Comparison of ENCODE assay signal across 8 mouse cellular contexts in genomic region chr17:34626773-34627092, GRCm38 (mm10). TPM values are rescaled to one million over a fixed set of nuclear protein-coding genes. Genes with fewer than 3 reads are reported as not detected.
DNase-seq lines count a peak whose midpoint lies in the region; ATAC-seq and TF ChIP-seq lines count a peak whose summit lies in the region.

No protein-coding gene starts in this region.

- peaks cover 29% of the 10 kb centered on the region for H3K36me3 ChIP-seq in heart, embryonic 15.5 days
- peaks cover 32% of the 10 kb centered on the region for H3K36me3 ChIP-seq in limb, embryonic 13.5 days
- peaks cover 7% of the 10 kb centered on the region for H3K36me3 ChIP-seq in midbrain, postnatal 0 days (ENCODE audit: insufficient read depth, low read length)

- no peak for TF ChIP-seq POLR2A in brain, embryonic 14.5 days (IDR thresholded peaks at IDR 0.05; ENCODE audit: borderline replicate concordance, extremely low read depth, insufficient read depth, insufficient read length, poor library complexity, severe bottlenecking)

- H3K27me3 ChIP-seq in heart, embryonic 15.5 days: peaks cover 29% of the 10 kb centered on the region
- H3K27me3 ChIP-seq in limb, embryonic 13.5 days: peaks cover 33% of the 10 kb centered on the region
- H3K27me3 ChIP-seq in midbrain, postnatal 0 days (ENCODE audit: insufficient read depth, low read length): no peaks in the 10 kb centered on the region

- WGBS in heart, embryonic 15.5 days: 0% methylated on average over 18 of the region's 18 CpGs
- WGBS in limb, embryonic 13.5 days: under 1% methylated on average over 18 of the region's 18 CpGs
- WGBS in midbrain, postnatal 0 days: 1% methylated on average over 18 of the region's 18 CpGs

- H3K9me3 ChIP-seq in heart, embryonic 15.5 days (replicated peaks): no peaks in the 10 kb centered on the region
- H3K9me3 ChIP-seq in limb, embryonic 13.5 days: no peaks in the 10 kb centered on the region
- no peaks in the 10 kb centered on the region for H3K9me3 ChIP-seq in midbrain, postnatal 0 days (ENCODE audit: low read length)

- peak overlapping the region; percentile 85 for H3K4me3 ChIP-seq in heart, embryonic 15.5 days
- H3K4me3 ChIP-seq in limb, embryonic 13.5 days: peak overlapping the region; percentile 79
- peak overlapping the region; percentile 74 for H3K4me3 ChIP-seq in midbrain, postnatal 0 days (ENCODE audit: low read depth, low read length)

- ATAC-seq in heart, embryonic 15.5 days (replicated peaks; ENCODE audit: insufficient number of reproducible peaks, insufficient read depth, low FRiP score, low read depth): peak; percentile 36; the same call in 1 of the 2 replicates
- no peak for ATAC-seq in limb, embryonic 13.5 days (ENCODE audit: low FRiP score, low read depth)
- peak; percentile 47; the same call in 1 of the 2 replicates for ATAC-seq in midbrain, postnatal 0 days (ENCODE audit: low FRiP score)

- H3K9ac ChIP-seq in heart, embryonic 15.5 days: peak overlapping the region; percentile 80
- H3K9ac ChIP-seq in limb, embryonic 13.5 days: peak overlapping the region; percentile 77
- peak overlapping the region; percentile 58 for H3K9ac ChIP-seq in midbrain, postnatal 0 days (replicated peaks; ENCODE audit: low read length, poor library complexity, severe bottlenecking)

- DNase-seq in layer of hippocampus, adult 9-11 months: peak; percentile 56
- no peak for DNase-seq in layer of hippocampus, adult 9-10 months (ENCODE audit: low spot score)
- DNase-seq in brain, embryonic 14.5 days (ENCODE audit: low read depth): peak; percentile 80
- DNase-seq in midbrain, postnatal 0 days (ENCODE audit: low spot score): peak; percentile 82
- DNase-seq in yolk sac, embryonic 10.5 days (ENCODE audit: low spot score): peak; percentile 65
- no peak for DNase-seq in left cerebral cortex, adult 8-10 months (ENCODE audit: low spot score in 2 of 2)

- peak overlapping the region; percentile 94 for H3K27ac ChIP-seq in heart, embryonic 15.5 days
- peak overlapping the region; percentile 85 for H3K27ac ChIP-seq in limb, embryonic 13.5 days
- peak overlapping the region; percentile 92 for H3K27ac ChIP-seq in midbrain, postnatal 0 days (ENCODE audit: low read depth, low read length)

- peaks cover 45% of the 10 kb centered on the region for H3K4me1 ChIP-seq in heart, embryonic 15.5 days (replicated peaks)
- H3K4me1 ChIP-seq in limb, embryonic 13.5 days: peaks cover 46% of the 10 kb centered on the region
- H3K4me1 ChIP-seq in midbrain, postnatal 0 days (ENCODE audit: insufficient read depth, low read length): peaks cover 19% of the 10 kb centered on the region

- H3K4me2 ChIP-seq in heart, embryonic 15.5 days: peak overlapping the region; percentile 97
- peak overlapping the region; percentile 94 for H3K4me2 ChIP-seq in limb, embryonic 13.5 days (replicated peaks)
- peak overlapping the region; percentile 89 for H3K4me2 ChIP-seq in midbrain, postnatal 0 days (ENCODE audit: low read depth, low read length, poor library complexity, severe bottlenecking)

- peak; percentile 59; the same call in 1 of the 2 replicates for TF ChIP-seq CTCF in brain, embryonic 14.5 days (IDR thresholded peaks at IDR 0.05; ENCODE audit: borderline replicate concordance, extremely low read depth, insufficient read depth, insufficient read length)
- TF ChIP-seq CTCF in midbrain, postnatal 0 days (IDR thresholded peaks at IDR 0.05): peak; percentile 77

RNA-seq across cellular contexts. Expression of gene Ppt2, which starts 1.6 kb away (rescaled TPM):
- polyA plus RNA-seq in brain, embryonic 14.5 days (2012; rRNA removed): 29.3 and 31.7 TPM in 2 replicates
- polyA plus RNA-seq in heart, embryonic 15.5 days (2015; fragmentation: Nextera tagmentation; extraction: Ambion mirVana): 22.9 and 24.8 TPM in 2 replicates
- 22.8 and 24.4 TPM in 2 replicates for polyA plus RNA-seq in limb, embryonic 13.5 days (2015; fragmentation: Nextera tagmentation; extraction: Ambion mirVana)
- 21.1 and 31.0 TPM in 2 replicates for total RNA-seq in midbrain, postnatal 0 days (2014; rRNA removed)
- polyA plus RNA-seq in midbrain, postnatal 0 days (2015; fragmentation: Nextera tagmentation; extraction: Ambion mirVana): 18.0 and 20.8 TPM in 2 replicates
- total RNA-seq in left cerebral cortex, adult 8-10 months (2022): 10 to 100 TPM; 38.1 to 48.6 (median 45.4) TPM

RNA-seq across cellular contexts. Expression of gene Prrt1, which starts 2.6 kb away (rescaled TPM):
- 53.2 and 63.8 TPM in 2 replicates for polyA plus RNA-seq in brain, embryonic 14.5 days (2012; rRNA removed)
- polyA plus RNA-seq in heart, embryonic 15.5 days (2015; fragmentation: Nextera tagmentation; extraction: Ambion mirVana): 0.42 and 1.2 TPM in 2 replicates
- 0.25 and 0.40 TPM in 2 replicates for polyA plus RNA-seq in limb, embryonic 13.5 days (2015; fragmentation: Nextera tagmentation; extraction: Ambion mirVana)
- total RNA-seq in midbrain, postnatal 0 days (2014; rRNA removed): 9.1 and 15.1 TPM in 2 replicates
- polyA plus RNA-seq in midbrain, postnatal 0 days (2015; fragmentation: Nextera tagmentation; extraction: Ambion mirVana): 13.3 and 14.0 TPM in 2 replicates
- total RNA-seq in left cerebral cortex, adult 8-10 months (2022): 100 to 1,000 TPM in 3 of 4 experiments, 10 to 100 TPM in 1; 90.1 to 149 (median 116) TPM

RNA-seq across cellular contexts. Expression of gene Egfl8, which starts 11.0 kb away (rescaled TPM):
- 9.2 and 10.3 TPM in 2 replicates for polyA plus RNA-seq in brain, embryonic 14.5 days (2012; rRNA removed)
- 1.3 and 2.2 TPM in 2 replicates for polyA plus RNA-seq in heart, embryonic 15.5 days (2015; fragmentation: Nextera tagmentation; extraction: Ambion mirVana)
- polyA plus RNA-seq in limb, embryonic 13.5 days (2015; fragmentation: Nextera tagmentation; extraction: Ambion mirVana): 6.6 and 7.3 TPM in 2 replicates
- 3.2 and 6.0 TPM in 2 replicates for total RNA-seq in midbrain, postnatal 0 days (2014; rRNA removed)
- 4.9 and 5.0 TPM in 2 replicates for polyA plus RNA-seq in midbrain, postnatal 0 days (2015; fragmentation: Nextera tagmentation; extraction: Ambion mirVana)
- total RNA-seq in left cerebral cortex, adult 8-10 months (2022): 1 to 10 TPM; 3.0 to 4.9 (median 3.4) TPM

RNA-seq across cellular contexts. Expression of gene Fkbpl, which starts 17.8 kb away (rescaled TPM):
- 3.8 and 6.8 TPM in 2 replicates for polyA plus RNA-seq in brain, embryonic 14.5 days (2012; rRNA removed)
- 10.7 and 12.9 TPM in 2 replicates for polyA plus RNA-seq in heart, embryonic 15.5 days (2015; fragmentation: Nextera tagmentation; extraction: Ambion mirVana)
- 16.5 and 18.8 TPM in 2 replicates for polyA plus RNA-seq in limb, embryonic 13.5 days (2015; fragmentation: Nextera tagmentation; extraction: Ambion mirVana)
- total RNA-seq in midbrain, postnatal 0 days (2014; rRNA removed): 6.2 and 7.2 TPM in 2 replicates
- 10.7 and 12.9 TPM in 2 replicates for polyA plus RNA-seq in midbrain, postnatal 0 days (2015; fragmentation: Nextera tagmentation; extraction: Ambion mirVana)
- total RNA-seq in left cerebral cortex, adult 8-10 months (2022): 10 to 100 TPM; 12.5 to 16.7 (median 14.8) TPM

RNA-seq across cellular contexts. Expression of gene Atf6b, which starts 20.2 kb away (rescaled TPM):
- polyA plus RNA-seq in brain, embryonic 14.5 days (2012; rRNA removed): 113 and 133 TPM in 2 replicates
- 39.6 and 54.5 TPM in 2 replicates for polyA plus RNA-seq in heart, embryonic 15.5 days (2015; fragmentation: Nextera tagmentation; extraction: Ambion mirVana)
- polyA plus RNA-seq in limb, embryonic 13.5 days (2015; fragmentation: Nextera tagmentation; extraction: Ambion mirVana): 97.6 and 99.6 TPM in 2 replicates
- total RNA-seq in midbrain, postnatal 0 days (2014; rRNA removed): 47.9 and 57.4 TPM in 2 replicates
- 83.0 and 86.0 TPM in 2 replicates for polyA plus RNA-seq in midbrain, postnatal 0 days (2015; fragmentation: Nextera tagmentation; extraction: Ambion mirVana)
- 10 to 100 TPM; 46.3 to 56.8 (median 53.7) TPM for total RNA-seq in left cerebral cortex, adult 8-10 months (2022)

Comparison
In these comparisons a context has a peak if more than half of its experiments do, and no peak if none do; other contexts are left out.
1. DNase-seq: peak in layer of hippocampus, adult 9-11 months (single experiment), brain, embryonic 14.5 days (single experiment), midbrain, postnatal 0 days (single experiment) and yolk sac, embryonic 10.5 days (single experiment); none in layer of hippocampus, adult 9-10 months (single experiment) and left cerebral cortex, adult 8-10 months (0 of 2).
2. Peak in every context shown above with its lines, with median percentiles within 50 percentile points of each other: H3K27ac ChIP-seq, H3K4me2 ChIP-seq, H3K4me3 ChIP-seq and H3K9ac ChIP-seq.